Mouse (Mus musculus): ENCODE results near the gene Ptk7.

The Ptk7 gene

DNA sequence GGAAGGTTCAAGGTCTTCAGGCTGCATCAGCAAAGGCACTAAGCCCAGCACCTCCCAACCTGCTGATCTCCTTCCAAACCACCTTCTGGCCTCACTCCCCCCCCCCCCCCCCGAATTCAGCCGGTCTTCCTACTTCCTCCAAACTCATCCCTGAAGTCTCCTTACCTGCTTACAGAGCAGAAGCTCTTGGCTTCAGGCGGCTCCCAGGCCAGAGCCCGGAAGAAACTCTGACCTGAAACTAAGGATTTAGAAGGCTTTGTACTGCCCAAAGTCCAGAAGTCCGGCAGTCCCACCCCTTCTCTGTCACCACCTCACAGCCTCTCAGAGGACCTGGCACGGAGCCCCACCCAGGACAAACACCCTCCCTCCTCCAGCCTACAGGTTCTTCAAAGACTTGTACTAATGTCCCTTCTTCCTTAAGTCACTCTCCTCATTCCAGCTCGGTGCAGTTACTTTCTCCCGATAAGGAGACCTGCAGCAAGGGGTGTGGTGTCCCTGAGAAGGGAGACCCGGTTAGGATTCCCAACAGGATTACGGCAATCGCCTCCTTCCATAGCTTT, 15.7 kb upstream of the Ptk7 start:
- DNase-seq (ENCODE audit: low spot score), result no peak

- DNase-seq (ENCODE audit: low spot score), result no peak
Measured at GRCm38 (mm10) chr17:46644152-46644805, 15.0 kb upstream of the Ptk7 start.

DNA sequence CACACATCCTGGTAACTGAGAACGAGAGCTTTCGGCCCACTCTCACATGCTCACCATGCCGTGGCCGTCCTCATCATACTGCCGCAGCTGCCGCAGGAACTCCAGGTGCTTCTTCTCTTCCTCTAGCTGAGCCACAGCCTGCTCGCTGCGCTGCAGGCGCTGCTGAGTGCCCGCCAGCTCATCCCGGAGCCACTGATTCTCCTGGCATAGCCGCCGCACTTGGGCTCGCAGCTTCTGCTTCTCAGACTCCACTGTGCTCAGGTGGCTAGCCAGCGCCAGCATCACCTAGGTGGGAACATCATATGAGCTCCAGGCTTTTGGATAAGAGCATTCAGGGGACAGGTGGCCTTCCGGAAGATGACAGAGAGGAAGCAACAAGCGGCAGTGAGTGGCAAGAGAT, 12.8 kb upstream of the Ptk7 start:
- DNase-seq (ENCODE audit: low spot score), result no peak

GRCm38 (mm10) chr17:46639929-46640328, 10.6 kb upstream of the Ptk7 start:
- DNase-seq (ENCODE audit: low spot score), result no peak

DNA sequence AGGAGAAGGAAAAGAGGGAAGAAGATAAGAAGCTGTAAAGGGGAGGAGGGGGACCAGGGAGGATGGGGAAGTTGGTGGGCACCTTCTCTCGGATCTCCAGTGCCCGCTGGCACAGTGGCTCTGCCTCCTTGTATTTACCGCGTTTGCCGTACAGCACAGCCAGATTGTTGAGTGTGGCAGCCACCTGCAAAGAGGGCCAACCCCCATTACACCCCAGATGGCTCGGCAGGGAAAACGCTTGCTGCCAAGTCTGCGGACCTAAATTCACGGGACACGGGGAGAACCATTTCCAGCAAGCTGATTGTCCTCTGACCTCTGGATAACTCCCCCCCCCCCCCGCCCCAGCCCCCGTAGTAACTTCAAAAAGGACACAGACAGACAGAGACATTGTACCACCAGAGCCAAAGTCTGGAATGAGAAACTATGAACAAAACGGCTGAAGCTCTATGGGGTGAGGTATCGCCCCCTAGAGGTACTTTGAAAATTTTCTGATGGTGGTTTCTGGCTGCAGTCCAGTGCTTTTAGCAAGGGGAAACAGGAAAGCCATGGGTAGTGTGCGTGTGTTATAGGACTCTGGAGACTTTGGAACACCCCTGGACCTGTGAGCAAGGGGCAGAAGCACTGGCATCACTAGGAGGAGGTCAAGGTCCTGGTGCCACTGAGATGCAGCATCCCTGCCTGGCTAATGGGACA, 7.7 kb upstream of the Ptk7 start:
- DNase-seq (ENCODE audit: low spot score), result no peak

GRCm38 (mm10) chr17:46629685-46630441, 559 bp upstream of the Ptk7 start:
- DNase-seq (ENCODE audit: low spot score), result no peak

- no peak for DNase-seq (ENCODE audit: low spot score)
Measured at GRCm38 (mm10) chr17:46628471-46628790, 873 bp downstream of the Ptk7 start.

GRCm38 (mm10) chr17:46627409-46627808, 1.9 kb downstream of the Ptk7 start:
- no peak for DNase-seq (ENCODE audit: low spot score)

DNA sequence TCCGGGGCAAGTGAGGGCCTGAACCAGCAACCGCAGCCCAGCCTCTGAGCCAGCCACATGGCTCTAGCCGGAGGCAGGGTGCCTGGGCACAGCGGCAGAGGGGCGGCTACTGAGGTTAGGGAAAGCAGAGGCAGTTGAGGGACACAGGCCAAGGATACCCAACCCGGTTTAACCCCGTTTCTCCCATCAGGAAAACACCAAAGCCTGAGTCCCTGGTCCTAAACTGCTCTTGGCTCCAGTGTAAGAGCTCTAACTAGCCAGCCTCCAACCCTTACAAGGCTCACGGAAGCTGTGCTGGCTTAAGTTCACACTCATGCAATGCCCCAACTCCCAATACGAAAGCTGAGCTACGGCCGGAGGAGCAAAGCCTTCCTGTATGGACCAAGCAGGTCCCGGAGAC, 4.7 kb downstream of the Ptk7 start:
- DNase-seq (ENCODE audit: low spot score), result no peak

- no peak for DNase-seq (ENCODE audit: low spot score)
Measured at GRCm38 (mm10) chr17:46623819-46624557, 5.3 kb downstream of the Ptk7 start.

DNA sequence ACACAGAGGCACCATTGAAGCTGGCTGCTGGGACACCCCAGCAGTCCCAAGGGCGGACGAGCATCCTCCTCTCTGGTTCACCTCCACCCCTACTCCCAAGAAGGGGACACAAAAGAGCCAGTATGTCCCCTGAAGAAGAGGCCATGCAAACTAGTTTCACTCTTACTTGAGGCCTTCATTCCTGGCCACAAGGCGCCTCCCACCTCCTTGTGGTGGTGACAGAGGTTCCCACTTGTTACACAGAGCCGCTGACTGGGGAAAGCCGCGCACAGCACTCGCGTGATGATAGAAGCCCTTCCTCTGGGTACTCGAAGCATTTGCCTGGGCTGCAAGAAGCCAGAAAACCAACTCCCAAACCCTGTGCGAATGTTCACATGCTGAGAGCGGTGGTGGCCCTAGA, 7.0 kb downstream of the Ptk7 start:
- DNase-seq (ENCODE audit: low spot score), result no peak

GRCm38 (mm10) chr17:46621324-46621723, 8.0 kb downstream of the Ptk7 start:
- DNase-seq (ENCODE audit: low spot score), result no peak

- no peak for DNase-seq (ENCODE audit: low spot score)
Measured at GRCm38 (mm10) chr17:46619683-46620357, 9.5 kb downstream of the Ptk7 start.

DNA sequence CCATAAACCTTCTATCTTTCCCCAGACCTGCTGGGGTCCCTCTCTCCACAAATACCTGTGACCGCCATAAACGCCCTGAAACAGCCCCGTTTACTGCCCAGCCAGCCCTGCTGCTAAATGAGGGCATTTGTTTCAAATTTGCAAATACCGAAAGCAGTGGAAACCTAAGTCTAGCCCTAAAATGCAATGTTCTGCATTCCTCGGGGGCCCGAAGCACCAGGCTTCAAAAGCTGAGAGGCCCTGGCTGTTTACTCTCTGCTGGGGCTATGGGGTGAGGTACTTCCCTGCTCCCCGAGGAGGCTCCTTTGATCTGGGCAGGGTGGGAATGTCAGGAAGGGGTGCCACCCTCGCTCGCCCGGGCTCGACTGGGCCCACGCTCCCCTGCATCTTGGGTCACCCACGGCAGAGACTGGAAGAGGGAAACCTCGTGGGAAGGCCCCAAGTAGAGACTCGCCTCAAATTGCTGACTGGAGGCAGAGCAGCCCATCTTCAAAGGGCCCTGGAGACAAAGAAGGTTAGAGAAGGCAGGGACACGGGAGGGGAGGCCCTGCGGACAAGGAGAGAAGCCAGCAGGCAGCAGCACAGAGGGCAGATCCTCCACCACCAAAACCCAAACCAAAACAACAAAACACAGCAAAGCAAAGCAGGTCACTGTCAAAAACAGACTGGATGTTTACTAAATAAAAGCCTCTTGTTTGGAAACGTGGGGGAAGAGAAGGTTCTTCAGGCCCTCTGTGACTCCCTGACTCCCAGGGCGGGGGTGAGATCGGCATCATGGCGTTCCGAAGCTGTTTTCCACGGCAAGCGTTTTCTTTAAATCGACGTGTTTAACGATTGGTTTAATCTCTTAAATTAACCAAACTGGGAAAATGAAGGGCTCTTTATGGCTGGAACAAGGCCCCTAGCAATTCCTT, 10.3 kb downstream of the Ptk7 start:
- DNase-seq (ENCODE audit: low spot score), result no peak

GRCm38 (mm10) chr17:46618394-46618768, 10.9 kb downstream of the Ptk7 start:
- no peak for DNase-seq (ENCODE audit: low spot score)

- no peak for DNase-seq (ENCODE audit: low spot score)
Measured at GRCm38 (mm10) chr17:46617799-46618198, 11.5 kb downstream of the Ptk7 start.

DNA sequence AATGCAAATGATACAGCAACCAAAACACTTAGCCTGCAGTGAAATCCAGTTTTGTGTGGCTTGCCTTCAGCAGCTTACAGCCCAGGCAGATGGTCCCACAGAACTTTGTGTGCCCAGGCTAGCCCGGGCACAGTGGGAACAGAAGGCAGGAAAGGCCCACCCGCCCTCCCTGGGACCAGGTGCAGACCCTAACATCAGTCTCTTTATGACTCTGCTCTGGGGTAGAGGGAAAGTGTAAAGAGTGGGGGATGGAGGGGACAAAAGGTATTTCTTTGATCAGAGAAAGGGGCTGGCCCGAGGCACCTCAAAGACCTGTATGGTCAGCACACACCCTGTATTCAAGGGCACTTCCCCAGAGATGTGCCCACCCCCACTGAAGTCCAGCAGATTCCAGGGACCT, 16.1 kb downstream of the Ptk7 start:
- no peak for DNase-seq (ENCODE audit: low spot score)

GRCm38 (mm10) chr17:46612820-46613219, 16.5 kb downstream of the Ptk7 start:
- no peak for DNase-seq (ENCODE audit: low spot score)

DNA sequence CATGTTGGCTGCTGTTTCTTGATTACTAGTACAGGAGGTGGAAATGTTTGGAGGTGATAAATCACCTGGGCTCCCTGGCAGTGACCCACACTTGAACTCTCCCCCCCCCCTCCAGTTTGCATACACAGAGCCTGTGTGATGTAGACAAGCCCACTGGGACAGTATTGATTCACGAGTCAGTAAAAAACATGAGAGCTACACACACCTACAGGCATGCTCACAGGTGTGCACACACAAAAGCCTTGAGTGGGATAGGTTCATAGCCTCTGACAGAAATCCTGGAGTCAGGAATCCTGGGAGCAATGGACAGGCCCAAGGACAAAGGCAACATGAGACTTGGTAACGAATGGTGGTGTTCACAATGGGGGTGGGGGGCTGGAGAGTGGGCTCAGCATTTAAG, 17.1 kb downstream of the Ptk7 start:
- no peak for DNase-seq (ENCODE audit: low spot score)

- no peak for DNase-seq (ENCODE audit: low spot score)
Measured at GRCm38 (mm10) chr17:46611316-46611715, 18.0 kb downstream of the Ptk7 start.

Data from left cerebral cortex, adult 11 months (tissue).